In genomic region chr5:30814424-30815119, GRCm38 (mm10) we compare ENCODE assay signal across 8 mouse cellular contexts. TPM values are rescaled to one million over a fixed set of nuclear protein-coding genes. Genes with fewer than 3 reads are reported as not detected.
DNase-seq lines count a peak whose midpoint lies in the region; ATAC-seq lines count a peak whose summit lies in the region.

TSS of gene Mapre3 (plus strand) at chr5:30814641.

- no peaks in the 10 kb centered on the region; the same call in 1 of the 2 replicates for H3K27me3 ChIP-seq in embryonic facial prominence, embryonic 15.5 days
- peaks cover 5% of the 10 kb centered on the region for H3K27me3 ChIP-seq in limb, embryonic 12.5 days
- H3K27me3 ChIP-seq in midbrain, embryonic 14.5 days (ENCODE audit: control insufficient read depth, insufficient read depth, low read length) = no peaks in the 10 kb centered on the region

- H3K36me3 ChIP-seq in embryonic facial prominence, embryonic 15.5 days = no peaks in the 10 kb centered on the region
- no peaks in the 10 kb centered on the region for H3K36me3 ChIP-seq in limb, embryonic 12.5 days
- H3K36me3 ChIP-seq in midbrain, embryonic 14.5 days (ENCODE audit: control insufficient read depth, insufficient read depth, low read length) = no peaks in the 10 kb centered on the region

- H3K4me1 ChIP-seq in embryonic facial prominence, embryonic 15.5 days = peaks cover 22% of the 10 kb centered on the region
- H3K4me1 ChIP-seq in limb, embryonic 12.5 days (replicated peaks) = peaks cover 24% of the 10 kb centered on the region
- peaks cover 32% of the 10 kb centered on the region for H3K4me1 ChIP-seq in midbrain, embryonic 14.5 days (ENCODE audit: control insufficient read depth, insufficient read depth, low read length)

- DNase-seq in 416B (ENCODE audit: low read depth) = peak; percentile 20
- peak; percentile 82 to 84 for DNase-seq in adrenal gland, postnatal 4 days (ENCODE audit: low spot score in 2 of 2)
- peak; percentile 91 for DNase-seq in heart, adult 8-10 months (ENCODE audit: low spot score)
- peak; percentile 89 to 91 for DNase-seq in kidney, adult 8-10 months
- peak; percentile 98 for DNase-seq in midbrain, embryonic 14.5 days
- DNase-seq in spleen, adult 12 weeks (ENCODE audit: low spot score) = peak; percentile 65

- peak within 1 kb of the TSS; percentile 81 for H3K9ac ChIP-seq in embryonic facial prominence, embryonic 15.5 days
- peak within 1 kb of the TSS; percentile 87 for H3K9ac ChIP-seq in limb, embryonic 12.5 days (replicated peaks)
- H3K9ac ChIP-seq in midbrain, embryonic 14.5 days (replicated peaks; ENCODE audit: low read length) = peak within 1 kb of the TSS; percentile 93

- H3K4me3 ChIP-seq in embryonic facial prominence, embryonic 15.5 days (replicated peaks) = peak within 1 kb of the TSS; percentile 83
- peak within 1 kb of the TSS; percentile 93 for H3K4me3 ChIP-seq in limb, embryonic 12.5 days (replicated peaks)
- peak within 1 kb of the TSS; percentile 81 for H3K4me3 ChIP-seq in midbrain, embryonic 14.5 days (replicated peaks; ENCODE audit: low read depth, low read length)

- H3K9me3 ChIP-seq in embryonic facial prominence, embryonic 15.5 days (replicated peaks) = no peaks in the 10 kb centered on the region
- H3K9me3 ChIP-seq in limb, embryonic 12.5 days = no peaks in the 10 kb centered on the region
- no peaks in the 10 kb centered on the region for H3K9me3 ChIP-seq in midbrain, embryonic 14.5 days (ENCODE audit: control insufficient read depth, low read length)

- peak within 1 kb of the TSS; percentile 72 for H3K27ac ChIP-seq in embryonic facial prominence, embryonic 15.5 days (replicated peaks)
- peak within 1 kb of the TSS; percentile 78 for H3K27ac ChIP-seq in limb, embryonic 12.5 days
- peak within 1 kb of the TSS; percentile 95 for H3K27ac ChIP-seq in midbrain, embryonic 14.5 days (replicated peaks; ENCODE audit: low read depth, low read length)

- WGBS in embryonic facial prominence, embryonic 15.5 days = under 1% methylated on average over 57 of the region's 59 CpGs
- under 1% methylated on average over 57 of the region's 59 CpGs for WGBS in limb, embryonic 12.5 days
- WGBS in midbrain, embryonic 14.5 days = under 1% methylated on average over 58 of the region's 59 CpGs

- peak within 1 kb of the TSS; percentile 82 for H3K4me2 ChIP-seq in embryonic facial prominence, embryonic 15.5 days (replicated peaks)
- peak within 1 kb of the TSS; percentile 86 for H3K4me2 ChIP-seq in limb, embryonic 12.5 days
- peak within 1 kb of the TSS; percentile 91 for H3K4me2 ChIP-seq in midbrain, embryonic 14.5 days (ENCODE audit: low read length)

- peak; percentile 93 for ATAC-seq in embryonic facial prominence, embryonic 15.5 days (ENCODE audit: insufficient number of reproducible peaks, low FRiP score, low TSS enrichment, low read depth)
- peak; percentile 96 for ATAC-seq in limb, embryonic 12.5 days (ENCODE audit: insufficient number of reproducible peaks, insufficient read depth, low FRiP score, low TSS enrichment, low read depth)
- peak; percentile 97 for ATAC-seq in midbrain, embryonic 14.5 days (ENCODE audit: low FRiP score, low TSS enrichment)

RNA-seq across cellular contexts. Expression of gene Mapre3, which starts in this region (rescaled TPM):
- 10 to 100 TPM; 43.3 to 47.1 TPM for total RNA-seq in adrenal gland, postnatal 4 days (2021)
- polyA plus RNA-seq in embryonic facial prominence, embryonic 15.5 days (2015; fragmentation: Nextera tagmentation; extraction: Ambion mirVana) = 36.6 and 46.1 TPM in 2 replicates
- 10 to 100 TPM; 43.1 to 48.3 (median 44.5) TPM for total RNA-seq in heart, adult 8-10 months (2022)
- polyA plus RNA-seq in limb, embryonic 12.5 days (2016; fragmentation: Nextera tagmentation; extraction: Ambion mirVana) = 26.8 and 28.4 TPM in 2 replicates
- polyA plus RNA-seq in midbrain, embryonic 14.5 days (2014; fragmentation: Nextera tagmentation; extraction: Ambion mirVana) = 125 and 129 TPM in 2 replicates

Comparison
In these comparisons a context has a peak if more than half of its experiments do, and no peak if none do; other contexts are left out.
1. Peak in every context shown above with its lines: DNase-seq, ATAC-seq, H3K4me3 ChIP-seq and H3K27ac ChIP-seq.
2. DNase-seq: peak in every context shown above with its lines; median percentile 98 in midbrain, embryonic 14.5 days; 91 in heart, adult 8-10 months; 90 in kidney, adult 8-10 months; 83 in adrenal gland, postnatal 4 days; 65 in spleen, adult 12 weeks; 20 in 416B.